Mouse (Mus musculus) CH12.LX (cell line): ENCODE results near the gene Zfp128.

Experiments used
- CTCF ChIP-seq, 2 experiments: IDR thresholded peaks in 1 of 2; conservative IDR thresholded peaks in 1 of 2; 2 replicates each; pipeline ENCODE4 v1.5.1; 2011 to 2012; ENCODE audit warnings: low read depth in 2 of 2, low read length in 2 of 2, improper control_type of control experiment in 1 of 2, inconsistent platforms in 1 of 2, mild to moderate bottlenecking in 1 of 2, moderate library complexity in 1 of 2
- E2F4 ChIP-seq: IDR thresholded peaks from 2 replicates; pipeline ENCODE4 v1.6.1; 2011; ENCODE audit warnings: low read depth, low read length, improper control_type of control experiment; ENCODE audit not compliant: insufficient replicate concordance
- EP300 ChIP-seq: IDR thresholded peaks from 2 replicates; pipeline ENCODE4 v1.6.1; 2011; ENCODE audit warnings: low read length, improper control_type of control experiment
- ETS1 ChIP-seq: conservative IDR thresholded peaks from 2 replicates; pipeline ENCODE4 v1.6.1; 2012; ENCODE audit warnings: low read depth, mild to moderate bottlenecking, inconsistent platforms, low read length, improper control_type of control experiment, moderate library complexity
- HCFC1 ChIP-seq: IDR thresholded peaks from 2 replicates; pipeline ENCODE4 v1.6.1; 2012; ENCODE audit warnings: low read depth, mild to moderate bottlenecking, inconsistent platforms, low read length, improper control_type of control experiment
- KAT2A ChIP-seq: IDR thresholded peaks from 2 replicates; pipeline ENCODE4 v1.6.1; 2012; ENCODE audit warnings: low read length, improper control_type of control experiment, inconsistent platforms; ENCODE audit not compliant: insufficient replicate concordance
- MAX ChIP-seq: IDR thresholded peaks from 2 replicates; pipeline ENCODE4 v1.6.1; 2011; ENCODE audit warnings: low read length, improper control_type of control experiment
- MAZ ChIP-seq: IDR thresholded peaks from 2 replicates; pipeline ENCODE4 v1.6.1; 2012; ENCODE audit warnings: low read depth, mild to moderate bottlenecking, inconsistent platforms, low read length, improper control_type of control experiment, moderate library complexity
- MEF2A ChIP-seq: IDR thresholded peaks from 2 replicates; pipeline ENCODE4 v1.6.1; 2014; ENCODE audit warnings: low read depth, mild to moderate bottlenecking, inconsistent platforms, low read length, improper control_type of control experiment, borderline replicate concordance
- POLR2A ChIP-seq: IDR thresholded peaks from 2 replicates; pipeline ENCODE4 v1.6.1; 2011; ENCODE audit warnings: low read depth, mild to moderate bottlenecking, improper control_type of control experiment, low read length
- RAD21 ChIP-seq: IDR thresholded peaks from 2 replicates; pipeline ENCODE4 v1.6.1; 2011; ENCODE audit warnings: low read depth, mild to moderate bottlenecking, low read length, improper control_type of control experiment, moderate library complexity
- TCF12 ChIP-seq: IDR thresholded peaks from 2 replicates; pipeline ENCODE4 v1.6.1; 2014; ENCODE audit warnings: low read depth, mild to moderate bottlenecking, inconsistent platforms, low read length, improper control_type of control experiment
- ZC3H11A ChIP-seq: IDR thresholded peaks from 2 replicates; pipeline ENCODE4 v1.6.1; 2012; ENCODE audit warnings: low read depth, mild to moderate bottlenecking, inconsistent platforms, low read length, improper control_type of control experiment

- TF ChIP-seq POLR2A (no peak; the same call in 1 of the 2 replicates), HCFC1 (no peak), TCF12 (no peak), EP300 (no peak), CTCF (conservative IDR thresholded peaks at IDR 0.05 in 1 of 2, IDR thresholded peaks at IDR 0.05 in 1 of 2; ENCODE audit: low read depth in 2 of 2, low read length in 2 of 2) (no peak), ZC3H11A (no peak), RAD21 (no peak), E2F4 (no peak), ETS1 (no peak), KAT2A (no peak), MAX (no peak), MAZ (no peak), MEF2A (no peak)
Observed at GRCm38 (mm10) chr7:12921318-12921704, 40.3 kb downstream of the Zfp128 start.
